Mouse (Mus musculus) thymus, adult 2 months (tissue): ENCODE data around the gene Zfp979.
"Not testable (repeated sequence)": the region's sequence is repeated elsewhere in the genome, so short reads cannot be mapped to it uniquely, and the experiment has no call there.

ENCODE experiments used
- CTCF ChIP-seq: fragments of 200-500 bp; IDR thresholded peaks from 2 replicates; pipeline ENCODE4 v1.5.1; 2012; ENCODE audit warnings: mild to moderate bottlenecking, control low read depth, low read length, moderate library complexity, borderline replicate concordance; ENCODE audit not compliant: control insufficient read depth, poor library complexity, insufficient read depth; ENCODE audit errors: extremely low read depth
- POLR2A ChIP-seq: fragments of 200-500 bp; IDR thresholded peaks from 2 replicates; pipeline ENCODE4 v1.6.1; 2012; ENCODE audit warnings: mild to moderate bottlenecking, low read length, control low read depth, moderate library complexity; ENCODE audit not compliant: control insufficient read depth, poor library complexity, insufficient read depth; ENCODE audit errors: extremely low read depth

GRCm38 (mm10) chr4:147606511-147606910, 35.8 kb downstream of the Zfp979 start:
- TF ChIP-seq POLR2A, CTCF: not testable (repeated sequence)
